Mouse (Mus musculus): ENCODE results near the gene Zfp184. TPM values are rescaled to one million over a fixed set of nuclear protein-coding genes. Genes with fewer than 3 reads are reported as not detected.

The Zfp184 gene
- polyA plus RNA-seq, 1 experiment, result not detected

GRCm38 (mm10) chr13:21997201-21997820, 52.4 kb downstream of the Zfp184 start:
- TF ChIP-seq FLI1 (IDR thresholded peaks at IDR 0.05; ENCODE audit: low read length) (no peak), GATA1 (IDR thresholded peaks at IDR 0.05; ENCODE audit: borderline replicate concordance, low read length) (no peak)
- H3K9me3 ChIP-seq, result no peaks in the 10 kb centered on the region
- H3K4me1 ChIP-seq, result peaks cover 55% of the 10 kb centered on the region
- H3K4me3 ChIP-seq (replicated peaks), result peak overlapping the region; percentile 92
- H3K27me3 ChIP-seq (replicated peaks), result peaks cover 47% of the 10 kb centered on the region
- H3K36me3 ChIP-seq (replicated peaks; ENCODE audit: low read length), result no peaks in the 10 kb centered on the region

- H3K4me3 ChIP-seq (replicated peaks), result no peak overlapping the region
- H3K9me3 ChIP-seq, result no peaks in the 10 kb centered on the region
- H3K4me1 ChIP-seq, result peaks cover 60% of the 10 kb centered on the region
- H3K27me3 ChIP-seq (replicated peaks), result peaks cover 45% of the 10 kb centered on the region
- no peaks in the 10 kb centered on the region for H3K36me3 ChIP-seq (replicated peaks; ENCODE audit: low read length)
- TF ChIP-seq FLI1 (IDR thresholded peaks at IDR 0.05; ENCODE audit: low read length), result no peak
- TF ChIP-seq GATA1 (IDR thresholded peaks at IDR 0.05; ENCODE audit: borderline replicate concordance, low read length), result no peak
Observed at GRCm38 (mm10) chr13:21997821-21998220, 52.9 kb downstream of the Zfp184 start.

- H3K9me3 ChIP-seq, result no peaks in the 10 kb centered on the region
- H3K4me1 ChIP-seq, result peaks cover 66% of the 10 kb centered on the region
- TF ChIP-seq FLI1 (IDR thresholded peaks at IDR 0.05; ENCODE audit: low read length) (no peak), GATA1 (IDR thresholded peaks at IDR 0.05; ENCODE audit: borderline replicate concordance, low read length) (no peak)
- no peak overlapping the region for H3K4me3 ChIP-seq (replicated peaks)
- peaks cover 45% of the 10 kb centered on the region for H3K27me3 ChIP-seq (replicated peaks)
- H3K36me3 ChIP-seq (replicated peaks; ENCODE audit: low read length), result no peaks in the 10 kb centered on the region
Observed at GRCm38 (mm10) chr13:21998412-21998811, 53.5 kb downstream of the Zfp184 start.

- H3K27me3 ChIP-seq (replicated peaks), result peaks cover 45% of the 10 kb centered on the region
Observed at GRCm38 (mm10) chr13:21999147-21999546, 54.3 kb downstream of the Zfp184 start.

GRCm38 (mm10) chr13:22001346-22001745, 56.5 kb downstream of the Zfp184 start:
- H3K36me3 ChIP-seq (replicated peaks; ENCODE audit: low read length), result no peaks in the 10 kb centered on the region
- peak overlapping the region; percentile 87 for H3K4me3 ChIP-seq (replicated peaks)
- TF ChIP-seq FLI1 (IDR thresholded peaks at IDR 0.05; ENCODE audit: low read length), result no peak
- peaks cover 75% of the 10 kb centered on the region for H3K4me1 ChIP-seq
- no peaks in the 10 kb centered on the region for H3K9me3 ChIP-seq
- H3K27me3 ChIP-seq (replicated peaks), result peaks cover 60% of the 10 kb centered on the region

More at GRCm38 (mm10) chr13:21999147-21999546, 54.3 kb downstream of the Zfp184 start:
- H3K36me3 ChIP-seq (replicated peaks; ENCODE audit: low read length), result no peaks in the 10 kb centered on the region
- TF ChIP-seq GATA1 (IDR thresholded peaks at IDR 0.05; ENCODE audit: borderline replicate concordance, low read length) (no peak), FLI1 (IDR thresholded peaks at IDR 0.05; ENCODE audit: low read length) (no peak)
- peaks cover 71% of the 10 kb centered on the region for H3K4me1 ChIP-seq
- no peaks in the 10 kb centered on the region for H3K9me3 ChIP-seq
- no peak overlapping the region for H3K4me3 ChIP-seq (replicated peaks)

- H3K4me3 ChIP-seq (replicated peaks), result peak overlapping the region; percentile 87
- no peaks in the 10 kb centered on the region for H3K36me3 ChIP-seq (replicated peaks; ENCODE audit: low read length)
- peaks cover 76% of the 10 kb centered on the region for H3K4me1 ChIP-seq
- peaks cover 61% of the 10 kb centered on the region for H3K27me3 ChIP-seq (replicated peaks)
- no peaks in the 10 kb centered on the region for H3K9me3 ChIP-seq
- TF ChIP-seq FLI1 (IDR thresholded peaks at IDR 0.05; ENCODE audit: low read length), result no peak
- TF ChIP-seq GATA1 (IDR thresholded peaks at IDR 0.05; ENCODE audit: borderline replicate concordance, low read length), result no peak
Observed at GRCm38 (mm10) chr13:22001823-22002222, 56.9 kb downstream of the Zfp184 start.

- H3K4me1 ChIP-seq, result peaks cover 78% of the 10 kb centered on the region
- no peaks in the 10 kb centered on the region for H3K9me3 ChIP-seq
- H3K36me3 ChIP-seq (replicated peaks; ENCODE audit: low read length), result no peaks in the 10 kb centered on the region
- H3K27me3 ChIP-seq (replicated peaks), result peaks cover 74% of the 10 kb centered on the region
- H3K4me3 ChIP-seq (replicated peaks), result peak overlapping the region; percentile 92
- TF ChIP-seq GATA1 (IDR thresholded peaks at IDR 0.05; ENCODE audit: borderline replicate concordance, low read length) (no peak), FLI1 (IDR thresholded peaks at IDR 0.05; ENCODE audit: low read length) (no peak)
Observed at GRCm38 (mm10) chr13:22005605-22006333, 60.9 kb downstream of the Zfp184 start.

GRCm38 (mm10) chr13:22006334-22007120, 61.6 kb downstream of the Zfp184 start:
- Histone ChIP-seq H3K27me3 (replicated peaks) (peaks cover 76% of the 10 kb centered on the region), H3K9me3 (no peaks in the 10 kb centered on the region), H3K4me1 (peaks cover 71% of the 10 kb centered on the region), H3K36me3 (replicated peaks; ENCODE audit: low read length) (no peaks in the 10 kb centered on the region), H3K4me3 (replicated peaks) (peak overlapping the region; percentile 92)
- TF ChIP-seq FLI1 (IDR thresholded peaks at IDR 0.05; ENCODE audit: low read length), result no peak
- TF ChIP-seq GATA1 (IDR thresholded peaks at IDR 0.05; ENCODE audit: borderline replicate concordance, low read length), result no peak

- Histone ChIP-seq H3K36me3 (replicated peaks; ENCODE audit: low read length) (no peaks in the 10 kb centered on the region), H3K9me3 (no peaks in the 10 kb centered on the region), H3K4me1 (peaks cover 65% of the 10 kb centered on the region), H3K27me3 (replicated peaks) (peaks cover 79% of the 10 kb centered on the region), H3K4me3 (replicated peaks) (peak overlapping the region; percentile 92)
- no peak for TF ChIP-seq GATA1 (IDR thresholded peaks at IDR 0.05; ENCODE audit: borderline replicate concordance, low read length)
- TF ChIP-seq FLI1 (IDR thresholded peaks at IDR 0.05; ENCODE audit: low read length), result no peak
Observed at GRCm38 (mm10) chr13:22007121-22007510, 62.2 kb downstream of the Zfp184 start.
